Mouse (Mus musculus) brown adipose tissue, adult 24 weeks (tissue): Measurements from ENCODE around the gene Csf1. TPM values are rescaled to one million over a fixed set of nuclear protein-coding genes. Genes with fewer than 3 reads are reported as not detected.

Experiments
- H3K27ac ChIP-seq: fragments of 200-500 bp; replicated peaks from 2 replicates; pipeline ENCODE4 v1.5.1; 2012; ENCODE audit warnings: low read depth, mild to moderate bottlenecking, low read length
- H3K4me1 ChIP-seq: fragments of 200-500 bp; 2 replicates; pipeline ENCODE4 v1.6.1; 2012; ENCODE audit warnings: low read length, mixed read lengths; ENCODE audit not compliant: control insufficient read depth, insufficient read depth, insufficient read length
- H3K4me3 ChIP-seq: fragments of 200-500 bp; 2 replicates; pipeline ENCODE4 v1.5.1; 2012; ENCODE audit warnings: low read depth, mild to moderate bottlenecking, low read length, moderate library complexity; ENCODE audit not compliant: insufficient read depth
- polyA plus RNA-seq: library from polyadenylated mRNA; stranded (reverse); fragments of >200 nt; gene quantifications from 2 replicates; pipeline ENCODE4 v1.2.4, GENCODE M21; 2012; ENCODE audit not compliant: missing spikeins, insufficient read depth, insufficient read length

Csf1 gene
- polyA plus RNA-seq, 1 experiment, result 14.8 TPM

GRCm38 (mm10) chr3:107712081-107712480 lies 48.2 kb downstream of the Csf1 start:
- H3K4me3 ChIP-seq, result no peak overlapping the region
- H3K27ac ChIP-seq, result no peak overlapping the region
- H3K4me1 ChIP-seq, result peaks cover 1% of the 10 kb centered on the region; the same call in 1 of the 2 replicates

GRCm38 (mm10) chr3:107709156-107709555 lies 51.1 kb downstream of the Csf1 start:
- H3K27ac ChIP-seq, result 0 out of 2 replicates have a peak overlapping the region, but pooled peaks have one; percentile 10
- peaks cover 13% of the 10 kb centered on the region; the same call in 1 of the 2 replicates for H3K4me1 ChIP-seq
- H3K4me3 ChIP-seq, result no peak overlapping the region

GRCm38 (mm10) chr3:107707239-107707638 lies 53.0 kb downstream of the Csf1 start:
- H3K4me3 ChIP-seq, result no peak overlapping the region
- H3K27ac ChIP-seq, result no peak overlapping the region
- peaks cover 17% of the 10 kb centered on the region; the same call in 1 of the 2 replicates for H3K4me1 ChIP-seq

GRCm38 (mm10) chr3:107706164-107706563 lies 54.1 kb downstream of the Csf1 start:
- Histone ChIP-seq H3K27ac (peak overlapping the region; percentile 18), H3K4me1 (peaks cover 17% of the 10 kb centered on the region; the same call in 1 of the 2 replicates), H3K4me3 (no peak overlapping the region)

- H3K4me1 ChIP-seq, result peaks cover 17% of the 10 kb centered on the region; the same call in 1 of the 2 replicates
- H3K4me3 ChIP-seq, result no peak overlapping the region
- peak overlapping the region; percentile 49; the same call in 1 of the 2 replicates for H3K27ac ChIP-seq
These were observed 55.9 kb downstream of the Csf1 start for GRCm38 (mm10) chr3:107704371-107704705.

- Histone ChIP-seq H3K4me3 (no peak overlapping the region), H3K27ac (peak overlapping the region; percentile 49; the same call in 1 of the 2 replicates), H3K4me1 (peaks cover 17% of the 10 kb centered on the region; the same call in 1 of the 2 replicates)
These were observed 56.4 kb downstream of the Csf1 start for GRCm38 (mm10) chr3:107703675-107704370.

- H3K4me3 ChIP-seq, result no peak overlapping the region
- no peak overlapping the region for H3K27ac ChIP-seq
- peaks cover 19% of the 10 kb centered on the region for H3K4me1 ChIP-seq
These were observed 58.4 kb downstream of the Csf1 start for GRCm38 (mm10) chr3:107701767-107702394.

- no peak overlapping the region for H3K27ac ChIP-seq
- H3K4me1 ChIP-seq, result peaks cover 13% of the 10 kb centered on the region
- no peak overlapping the region for H3K4me3 ChIP-seq
These were observed 59.6 kb downstream of the Csf1 start for GRCm38 (mm10) chr3:107700625-107701024.

- H3K4me1 ChIP-seq, result peaks cover 8% of the 10 kb centered on the region
- H3K27ac ChIP-seq, result peak overlapping the region; percentile 38
- no peak overlapping the region for H3K4me3 ChIP-seq
These were observed 63.4 kb downstream of the Csf1 start for GRCm38 (mm10) chr3:107696910-107697309.

- Histone ChIP-seq H3K4me1 (peaks cover 8% of the 10 kb centered on the region), H3K27ac (peak within 1 kb of the TSS; percentile 83), H3K4me3 (peak within 1 kb of the TSS; percentile 90)
These were observed 64.1 kb downstream of the Csf1 start, which contains the start of gene Ahcyl1 for GRCm38 (mm10) chr3:107695948-107696881. TSS of gene Ahcyl1 (minus strand) at chr3:107696560.

- peak overlapping the region; percentile 90 for H3K4me3 ChIP-seq
- H3K27ac ChIP-seq, result peak overlapping the region; percentile 83
- peaks cover 12% of the 10 kb centered on the region for H3K4me1 ChIP-seq
These were observed 64.9 kb downstream of the Csf1 start for GRCm38 (mm10) chr3:107695219-107695947.

- 0 out of 2 replicates have a peak overlapping the region, but pooled peaks have one; percentile 83 for H3K27ac ChIP-seq
- peaks cover 12% of the 10 kb centered on the region for H3K4me1 ChIP-seq
- H3K4me3 ChIP-seq, result peak overlapping the region; percentile 90
These were observed 65.9 kb downstream of the Csf1 start for GRCm38 (mm10) chr3:107694256-107694900.
